Mouse (Mus musculus) MEL (cell line): ENCODE results near the gene AC124108.1. TPM values are rescaled to one million over a fixed set of nuclear protein-coding genes. Genes with fewer than 3 reads are reported as not detected.

Experiments used
- DNase-seq: peaks from one replicate; pipeline ENCODE4 v3.0.0; 2011; ENCODE audit warnings: low read depth, low spot score
- H3K27ac ChIP-seq: 2 replicates; pipeline ENCODE4 v1.5.1; 2012; ENCODE audit warnings: low read depth, mild to moderate bottlenecking, control low read depth, low read length, moderate library complexity; ENCODE audit not compliant: control insufficient read depth
- H3K27me3 ChIP-seq, 2 experiments: fragments of 150-350 bp in 1 of 2; sonication (generic) in 1 of 2; 2 replicates each; pipeline ENCODE4 v1.6.1; 2012; ENCODE audit warnings: low read length in 2 of 2, mild to moderate bottlenecking in 2 of 2, improper control_type of control experiment in 1 of 2, moderate library complexity in 1 of 2; ENCODE audit not compliant: insufficient read depth in 2 of 2, control insufficient read depth in 1 of 2
- H3K36me3 ChIP-seq, 2 experiments: 2 replicates each; pipeline ENCODE4 v1.6.1; 2012 to 2014; ENCODE audit warnings: low read length in 2 of 2, improper control_type of control experiment in 1 of 2, inconsistent platforms in 1 of 2, mild to moderate bottlenecking in 1 of 2; ENCODE audit not compliant: insufficient read depth in 2 of 2, control insufficient read depth in 1 of 2
- H3K4me1 ChIP-seq, 2 experiments: fragments of 150-350 bp in 1 of 2; sonication (generic) in 1 of 2; 2 replicates each; pipeline ENCODE4 v1.6.1; 2012; ENCODE audit warnings: low read length in 2 of 2, improper control_type of control experiment in 1 of 2, mild to moderate bottlenecking in 1 of 2; ENCODE audit not compliant: insufficient read depth in 2 of 2, control insufficient read depth in 1 of 2
- H3K4me3 ChIP-seq, 2 experiments: fragments of 150-350 bp in 1 of 2; sonication (generic) in 1 of 2; 2 replicates each; pipeline ENCODE4 v1.5.1; 2012; ENCODE audit warnings: low read depth in 2 of 2, low read length in 2 of 2, mild to moderate bottlenecking in 2 of 2, moderate library complexity in 2 of 2, control low read depth in 1 of 2, improper control_type of control experiment in 1 of 2; ENCODE audit not compliant: control insufficient read depth in 1 of 2, insufficient read depth in 1 of 2
- H3K79me2 ChIP-seq: 2 replicates; pipeline ENCODE4 v1.6.1; 2012; ENCODE audit warnings: mild to moderate bottlenecking, low read length, moderate library complexity; ENCODE audit not compliant: control insufficient read depth, poor library complexity, insufficient read depth
- H3K9ac ChIP-seq: 2 replicates; pipeline ENCODE4 v1.6.1; 2012; ENCODE audit warnings: low read depth, mild to moderate bottlenecking, control low read depth, low read length, moderate library complexity; ENCODE audit not compliant: control insufficient read depth, poor library complexity, severe bottlenecking
- H3K9me3 ChIP-seq: fragments of 150-350 bp; sonication (generic); replicated peaks from 2 replicates; pipeline ENCODE4 v1.6.1; 2012; ENCODE audit warnings: mild to moderate bottlenecking, low read length, improper control_type of control experiment, moderate library complexity; ENCODE audit not compliant: insufficient read depth
- CHD1 ChIP-seq: IDR thresholded peaks from 2 replicates; pipeline ENCODE4 v1.6.1; 2012; ENCODE audit warnings: low read depth, mild to moderate bottlenecking, inconsistent platforms, low read length, improper control_type of control experiment
- E2F4 ChIP-seq: IDR thresholded peaks from 2 replicates; pipeline ENCODE4 v1.6.1; 2011; ENCODE audit warnings: low read depth, low read length, improper control_type of control experiment, borderline replicate concordance
- ELF1 ChIP-seq: IDR thresholded peaks from 2 replicates; pipeline ENCODE4 v1.6.1; 2014; ENCODE audit warnings: low read depth, mild to moderate bottlenecking, inconsistent platforms, low read length, improper control_type of control experiment, moderate library complexity
- GATA1 ChIP-seq: IDR thresholded peaks from 2 replicates; pipeline ENCODE4 v1.6.1; 2011; ENCODE audit warnings: low read depth, low read length, improper control_type of control experiment
- HCFC1 ChIP-seq: IDR thresholded peaks from 2 replicates; pipeline ENCODE4 v1.6.1; 2012; ENCODE audit warnings: low read depth, mild to moderate bottlenecking, inconsistent platforms, low read length, improper control_type of control experiment, moderate library complexity
- MAFK ChIP-seq: IDR thresholded peaks from 2 replicates; pipeline ENCODE4 v1.6.1; 2011; ENCODE audit warnings: low read depth, mild to moderate bottlenecking, low read length, improper control_type of control experiment, borderline replicate concordance
- MXI1 ChIP-seq: IDR thresholded peaks from 2 replicates; pipeline ENCODE4 v1.6.1; 2011; ENCODE audit warnings: mild to moderate bottlenecking, low read depth, low read length, improper control_type of control experiment
- SIN3A ChIP-seq: IDR thresholded peaks from 2 replicates; pipeline ENCODE4 v1.6.1; 2012; ENCODE audit warnings: low read length, improper control_type of control experiment, inconsistent platforms
- SMC3 ChIP-seq: IDR thresholded peaks from 2 replicates; pipeline ENCODE4 v1.6.1; 2011; ENCODE audit warnings: low read depth, low read length, improper control_type of control experiment
- TBP ChIP-seq: IDR thresholded peaks from 2 replicates; pipeline ENCODE4 v1.8.0; 2011; ENCODE audit warnings: low read depth, low read length, improper control_type of control experiment
- UBTF ChIP-seq: IDR thresholded peaks from 2 replicates; pipeline ENCODE4 v1.6.1; 2012; ENCODE audit warnings: low read depth, mild to moderate bottlenecking, inconsistent platforms, low read length, improper control_type of control experiment, moderate library complexity, borderline replicate concordance; ENCODE audit not compliant: insufficient read depth
- USF1 ChIP-seq: IDR thresholded peaks from 2 replicates; pipeline ENCODE4 v1.6.1; 2014; ENCODE audit warnings: low read depth, mild to moderate bottlenecking, inconsistent platforms, low read length, improper control_type of control experiment, moderate library complexity
- USF2 ChIP-seq, 2 experiments: IDR thresholded peaks; 2 replicates each; pipeline ENCODE4 v1.6.1; 2011 to 2012; ENCODE audit warnings: improper control_type of control experiment in 2 of 2, low read length in 2 of 2, borderline replicate concordance in 1 of 2, inconsistent platforms in 1 of 2, low read depth in 1 of 2, mild to moderate bottlenecking in 1 of 2; ENCODE audit not compliant: insufficient read depth in 1 of 2
- ZC3H11A ChIP-seq: IDR thresholded peaks from 2 replicates; pipeline ENCODE4 v1.6.1; 2012; ENCODE audit warnings: low read depth, mild to moderate bottlenecking, inconsistent platforms, low read length, improper control_type of control experiment
- ZMIZ1 ChIP-seq: IDR thresholded peaks from 2 replicates; pipeline ENCODE4 v1.6.1; 2012; ENCODE audit warnings: low read depth, mild to moderate bottlenecking, inconsistent platforms, low read length, improper control_type of control experiment, moderate library complexity
- ZNF384 ChIP-seq: IDR thresholded peaks from 2 replicates; pipeline ENCODE4 v1.6.1; 2012; ENCODE audit warnings: low read depth, mild to moderate bottlenecking, inconsistent platforms, low read length, improper control_type of control experiment
- polyA plus RNA-seq, 2 experiments: library from polyadenylated mRNA; stranded (reverse) in 1 of 2; unstranded in 1 of 2; fragments of >175 nt in 1 of 2; fragments of >200 nt in 1 of 2; gene quantifications; 2 replicates each; pipeline versions ENCODE4 v1.2.1 to v1.2.4; 2012; ENCODE audit warnings: low replicate concordance in 2 of 2, low read depth in 1 of 2; ENCODE audit not compliant: insufficient read length in 2 of 2, insufficient read depth in 1 of 2, missing spikeins in 1 of 2
- total RNA-seq: library from RNA; depleted of rRNA; stranded (reverse); fragments of 300-350 nt; gene quantifications from 2 replicates; pipeline ENCODE4 v1.2.3, GENCODE M21; 2012

Gene AC124108.1
- total and polyA plus RNA-seq, 3 experiments, result not detected

GRCm38 (mm10) chr1:132226297-132227080, 35.2 kb downstream of the AC124108.1 start:
- H3K27ac ChIP-seq, result no peak overlapping the region
- no peak for DNase-seq
- no peak overlapping the region for H3K9ac ChIP-seq
- no peaks in the 10 kb centered on the region for H3K9me3 ChIP-seq
- no peaks in the 10 kb centered on the region for H3K79me2 ChIP-seq
- no peaks in the 10 kb centered on the region for H3K4me1 ChIP-seq
- H3K36me3 ChIP-seq, result no peaks in the 10 kb centered on the region
- H3K4me3 ChIP-seq, result no peak overlapping the region
- peaks cover 1 to 6% of the 10 kb centered on the region in 2 experiments; a peak in 3 of 4 replicates for H3K27me3 ChIP-seq
- TF ChIP-seq SMC3 (no peak), UBTF (no peak), TBP (no peak), GATA1 (no peak), SIN3A (no peak)

DNA sequence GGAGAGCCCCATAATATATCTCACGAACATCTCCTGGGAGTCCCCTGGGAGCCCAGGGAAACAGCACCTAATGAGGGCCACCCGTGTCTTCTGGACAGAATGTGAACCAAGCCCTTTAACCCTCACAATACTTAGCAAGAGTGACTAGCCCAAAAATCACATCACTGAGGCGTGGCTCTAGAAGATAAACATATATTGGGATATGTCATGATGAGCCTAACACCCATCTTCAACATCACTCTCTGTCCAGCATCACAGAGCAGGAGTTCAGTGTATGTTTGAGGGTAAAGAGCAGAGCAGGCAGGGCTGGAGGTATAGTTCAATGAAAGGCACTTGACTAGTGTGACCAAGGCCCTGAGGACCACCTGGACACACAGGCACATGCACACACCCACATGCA, 38.4 kb downstream of the AC124108.1 start, which contains the start of gene Gm10188:
Gene Gm10188, minus strand, starts transcription at position 101 of the 400 bp plus-strand sequence.
- H3K79me2 ChIP-seq, result no peaks in the 10 kb centered on the region
- H3K27me3 ChIP-seq, result peaks cover 3 to 11% of the 10 kb centered on the region in 2 experiments
- H3K4me1 ChIP-seq, result no peaks in the 10 kb centered on the region
- H3K4me3 ChIP-seq, result no peak within 1 kb of the TSS
- no peaks in the 10 kb centered on the region for H3K36me3 ChIP-seq
- DNase-seq, result no peak
- H3K9me3 ChIP-seq, result no peaks in the 10 kb centered on the region
- no peak for TF ChIP-seq GATA1
- no peak for TF ChIP-seq MXI1
- TF ChIP-seq ZNF384, result no peak
- TF ChIP-seq ZMIZ1, result no peak
- no peak for TF ChIP-seq CHD1
- no peak for TF ChIP-seq HCFC1
- no peak for TF ChIP-seq USF1
- no peak for TF ChIP-seq ELF1
- no peak for TF ChIP-seq ZC3H11A
- TF ChIP-seq TBP, result no peak
- no peak for TF ChIP-seq E2F4
- TF ChIP-seq USF2 (IDR thresholded peaks at IDR 0.05; ENCODE audit: borderline replicate concordance in 1 of 2, insufficient read depth in 1 of 2, low read depth in 1 of 2, low read length in 2 of 2), result no peak
- no peak for TF ChIP-seq MAFK
- no peak within 1 kb of the TSS for H3K9ac ChIP-seq
- no peak within 1 kb of the TSS for H3K27ac ChIP-seq
